Mouse (Mus musculus): ENCODE data around the gene Iqcj. TPM values are rescaled to one million over a fixed set of nuclear protein-coding genes. Genes with fewer than 3 reads are reported as not detected.

Gene Iqcj
- polyA plus RNA-seq (2016; fragmentation: Nextera tagmentation; extraction: Ambion mirVana), result 0.22 and 0.52 TPM in 2 replicates

DNA sequence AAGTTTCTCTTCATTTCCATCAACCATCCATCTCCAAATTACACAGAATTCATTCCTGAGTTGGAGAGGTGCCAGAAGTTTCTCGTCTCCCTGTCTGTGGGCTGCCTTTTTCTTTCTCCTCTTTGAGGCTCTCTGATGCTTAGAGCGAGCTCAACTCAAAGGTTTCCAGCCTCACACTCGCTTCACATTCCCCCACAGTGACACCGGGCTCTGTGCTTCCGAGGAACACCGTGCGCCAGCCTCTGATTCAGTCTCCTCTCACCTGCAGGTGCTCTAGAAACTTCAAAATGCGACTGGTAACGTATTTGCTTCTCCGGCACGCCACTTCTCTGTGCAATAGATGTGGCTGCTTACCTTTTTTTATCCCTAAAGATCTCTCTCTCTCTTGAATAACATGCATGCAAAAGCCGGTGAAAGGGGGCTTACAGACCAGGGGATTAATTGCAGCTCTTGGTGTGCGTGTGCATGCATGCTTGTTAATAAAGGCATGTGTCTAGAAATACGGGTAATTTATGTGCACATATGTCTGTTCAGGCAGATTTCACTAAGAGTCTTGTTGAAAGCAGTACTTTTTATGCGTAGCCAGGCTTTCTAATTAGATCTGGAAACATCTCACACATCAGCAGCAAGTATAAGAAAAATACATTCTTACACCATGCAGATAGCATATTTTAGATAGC, at the start of gene Iqcj, which contains the start of gene Iqschfp:
Gene Iqcj, plus strand, starts transcription at position 195 of the 680 bp plus-strand sequence.
Gene Iqschfp, plus strand, starts transcription at position 207 of the 680 bp plus-strand sequence.
- no peaks in the 10 kb centered on the region for H3K27me3 ChIP-seq (replicated peaks)
- H3K9ac ChIP-seq, result no peak within 1 kb of the TSS
- ATAC-seq (ENCODE audit: low FRiP score, low read depth), result 0 out of 2 replicates have a peak, but pooled peaks have one; percentile 25
- H3K27ac ChIP-seq, result 0 out of 2 replicates have a peak within 1 kb of the TSS, but pooled peaks have one; percentile 27
- no peaks in the 10 kb centered on the region for H3K36me3 ChIP-seq
- 33% methylated on average over 15 of the region's 15 CpGs for WGBS
- no peak within 1 kb of the TSS for H3K4me3 ChIP-seq
- H3K9me3 ChIP-seq, result no peaks in the 10 kb centered on the region
- H3K4me2 ChIP-seq (replicated peaks), result peak within 1 kb of the TSS; percentile 46
- H3K4me1 ChIP-seq, result peaks cover 10% of the 10 kb centered on the region; the same call in 1 of the 2 replicates

GRCm38 (mm10) chr3:67852397-67852796, 39.6 kb upstream of the Iqcj start:
- Histone ChIP-seq H3K4me1 (no peaks in the 10 kb centered on the region), H3K27ac (no peak overlapping the region), H3K4me3 (no peak overlapping the region), H3K4me2 (replicated peaks) (no peak overlapping the region), H3K9me3 (no peaks in the 10 kb centered on the region), H3K36me3 (no peaks in the 10 kb centered on the region), H3K27me3 (replicated peaks) (no peaks in the 10 kb centered on the region), H3K9ac (no peak overlapping the region)
- ATAC-seq (ENCODE audit: low FRiP score, low read depth), result no peak
- WGBS, result 81% methylated on average over 5 of the region's 5 CpGs

- Histone ChIP-seq H3K9me3 (no peaks in the 10 kb centered on the region), H3K36me3 (no peaks in the 10 kb centered on the region), H3K27ac (no peak overlapping the region), H3K9ac (no peak overlapping the region), H3K4me3 (no peak overlapping the region), H3K4me2 (replicated peaks) (no peak overlapping the region), H3K27me3 (replicated peaks) (no peaks in the 10 kb centered on the region), H3K4me1 (no peaks in the 10 kb centered on the region)
- WGBS, result 82% methylated on average over 3 of the region's 3 CpGs
- ATAC-seq (ENCODE audit: low FRiP score, low read depth), result no peak
These were observed 30.5 kb upstream of the Iqcj start for GRCm38 (mm10) chr3:67861524-67861923.

DNA sequence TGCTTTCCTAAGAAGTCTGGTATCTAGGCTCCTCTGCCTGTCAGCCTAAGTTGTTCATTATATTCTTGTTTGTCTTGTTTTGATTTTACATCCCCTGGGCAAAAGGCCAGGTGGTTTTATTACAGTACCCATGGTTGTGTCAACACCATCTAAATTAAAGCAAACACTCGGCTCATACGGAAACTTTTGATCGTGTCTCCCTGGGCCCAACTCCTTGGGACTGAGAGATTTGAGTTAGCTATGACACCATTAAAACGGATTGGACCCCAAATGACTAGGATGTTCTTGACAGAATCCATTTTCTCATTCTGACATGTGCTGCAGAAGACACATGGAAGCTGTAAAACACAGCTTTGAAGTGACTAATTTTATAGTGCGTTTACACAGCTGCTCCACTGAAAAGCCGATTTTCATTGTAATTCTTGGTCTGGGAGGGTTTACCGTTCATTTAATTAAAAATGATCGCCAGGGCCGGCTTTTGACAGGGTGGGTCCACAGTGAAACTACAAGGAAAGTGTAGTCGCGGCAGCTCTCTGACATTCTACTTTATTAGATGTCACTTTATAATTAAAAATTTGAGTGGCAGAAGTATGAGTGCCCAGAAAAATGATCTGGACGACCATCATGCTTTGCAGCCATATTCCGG, 24.5 kb upstream of the Iqcj start:
- WGBS, result 63% methylated on average over 13 of the region's 13 CpGs
- no peak overlapping the region for H3K4me3 ChIP-seq
- no peak for ATAC-seq (ENCODE audit: low FRiP score, low read depth)
- H3K4me1 ChIP-seq, result no peaks in the 10 kb centered on the region
- no peak overlapping the region for H3K9ac ChIP-seq
- no peaks in the 10 kb centered on the region for H3K27me3 ChIP-seq (replicated peaks)
- H3K4me2 ChIP-seq (replicated peaks), result no peak overlapping the region
- H3K9me3 ChIP-seq, result no peaks in the 10 kb centered on the region
- no peaks in the 10 kb centered on the region for H3K36me3 ChIP-seq
- H3K27ac ChIP-seq, result no peak overlapping the region

- Histone ChIP-seq H3K27ac (no peak overlapping the region), H3K36me3 (no peaks in the 10 kb centered on the region), H3K9ac (no peak overlapping the region), H3K9me3 (no peaks in the 10 kb centered on the region), H3K4me2 (replicated peaks) (no peak overlapping the region), H3K4me1 (no peaks in the 10 kb centered on the region), H3K27me3 (replicated peaks) (no peaks in the 10 kb centered on the region), H3K4me3 (no peak overlapping the region)
- 78% methylated on average over 1 of the region's 1 CpGs for WGBS
- ATAC-seq (ENCODE audit: low FRiP score, low read depth), result no peak
These were observed 22.6 kb upstream of the Iqcj start for GRCm38 (mm10) chr3:67869424-67869823.

- no peak overlapping the region for H3K27ac ChIP-seq
- no peak for ATAC-seq (ENCODE audit: low FRiP score, low read depth)
- no peak overlapping the region for H3K4me2 ChIP-seq (replicated peaks)
- no peak overlapping the region for H3K4me3 ChIP-seq
- 73% methylated on average over 4 of the region's 4 CpGs for WGBS
- H3K36me3 ChIP-seq, result no peaks in the 10 kb centered on the region
- H3K27me3 ChIP-seq (replicated peaks), result no peaks in the 10 kb centered on the region
- no peak overlapping the region for H3K9ac ChIP-seq
- H3K9me3 ChIP-seq, result no peaks in the 10 kb centered on the region
- no peaks in the 10 kb centered on the region for H3K4me1 ChIP-seq
These were observed 14.8 kb upstream of the Iqcj start for GRCm38 (mm10) chr3:67877253-67877652.

DNA sequence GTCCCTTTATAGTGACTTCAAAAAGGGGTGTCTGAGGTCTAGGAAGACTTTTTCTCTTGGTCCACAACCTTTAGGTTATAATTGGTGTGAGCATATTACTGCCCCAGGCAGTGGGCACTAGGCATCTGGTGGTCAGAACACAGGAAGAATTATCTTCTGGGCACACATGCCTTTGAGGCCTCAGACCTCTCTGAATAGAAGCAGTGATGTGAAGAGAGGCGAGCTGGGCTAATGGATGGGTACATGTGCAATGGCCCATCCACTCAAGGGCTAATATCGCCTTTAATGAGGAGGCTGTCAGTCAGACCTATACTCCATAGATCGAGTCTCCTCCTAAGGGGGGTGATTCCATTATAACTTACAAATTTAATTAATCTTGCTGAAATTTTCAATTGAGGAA, 7.7 kb upstream of the Iqcj start:
- 52% methylated on average over 3 of the region's 3 CpGs for WGBS
- Histone ChIP-seq H3K4me2 (replicated peaks) (no peak overlapping the region), H3K27ac (no peak overlapping the region), H3K9me3 (no peaks in the 10 kb centered on the region), H3K4me3 (no peak overlapping the region), H3K27me3 (replicated peaks) (no peaks in the 10 kb centered on the region), H3K36me3 (no peaks in the 10 kb centered on the region), H3K4me1 (no peaks in the 10 kb centered on the region), H3K9ac (no peak overlapping the region)
- no peak for ATAC-seq (ENCODE audit: low FRiP score, low read depth)

GRCm38 (mm10) chr3:67886176-67886575, 5.8 kb upstream of the Iqcj start:
- no peaks in the 10 kb centered on the region for H3K36me3 ChIP-seq
- no peak overlapping the region for H3K4me3 ChIP-seq
- H3K27ac ChIP-seq, result no peak overlapping the region
- no peaks in the 10 kb centered on the region for H3K4me1 ChIP-seq
- H3K9me3 ChIP-seq, result no peaks in the 10 kb centered on the region
- H3K4me2 ChIP-seq (replicated peaks), result no peak overlapping the region
- 78% methylated on average over 1 of the region's 1 CpGs for WGBS
- ATAC-seq (ENCODE audit: low FRiP score, low read depth), result no peak
- no peak overlapping the region for H3K9ac ChIP-seq
- H3K27me3 ChIP-seq (replicated peaks), result no peaks in the 10 kb centered on the region

GRCm38 (mm10) chr3:67887251-67887650, 4.8 kb upstream of the Iqcj start:
- Histone ChIP-seq H3K4me3 (no peak overlapping the region), H3K9ac (no peak overlapping the region)

DNA sequence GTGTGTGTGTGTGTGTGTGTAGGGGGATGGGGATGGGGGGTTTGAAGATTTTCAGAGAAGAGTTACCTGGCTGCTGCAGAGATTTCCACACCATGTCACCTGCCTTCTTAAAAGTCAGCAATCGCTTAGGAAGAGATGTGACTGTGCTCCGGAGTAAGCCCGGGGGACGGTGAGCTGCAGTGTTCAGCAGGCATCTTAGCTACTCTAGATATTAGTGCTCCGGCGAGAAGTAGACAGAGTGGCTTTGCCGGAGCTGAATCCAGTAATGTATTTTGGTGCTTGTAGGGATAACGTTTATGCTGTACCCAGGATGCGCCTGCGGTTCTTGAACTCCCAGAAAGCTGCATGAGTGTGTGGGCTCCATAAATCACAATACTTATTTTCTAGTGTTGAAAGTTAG, 748 bp downstream of the Iqcj start:
- Histone ChIP-seq H3K9ac (no peak overlapping the region), H3K27me3 (replicated peaks) (no peaks in the 10 kb centered on the region), H3K4me2 (replicated peaks) (peak overlapping the region; percentile 46), H3K9me3 (no peaks in the 10 kb centered on the region), H3K27ac (no peak overlapping the region), H3K36me3 (no peaks in the 10 kb centered on the region), H3K4me1 (peaks cover 10% of the 10 kb centered on the region; the same call in 1 of the 2 replicates), H3K4me3 (no peak overlapping the region)
- peak; percentile 25 for ATAC-seq (ENCODE audit: low FRiP score, low read depth)
- WGBS, result 65% methylated on average over 10 of the region's 10 CpGs

More at GRCm38 (mm10) chr3:67887251-67887650, 4.8 kb upstream of the Iqcj start:
- no peak overlapping the region for H3K27ac ChIP-seq
- ATAC-seq (ENCODE audit: low FRiP score, low read depth), result no peak
- H3K4me2 ChIP-seq (replicated peaks), result no peak overlapping the region
- H3K27me3 ChIP-seq (replicated peaks), result no peaks in the 10 kb centered on the region
- H3K36me3 ChIP-seq, result no peaks in the 10 kb centered on the region
- no peaks in the 10 kb centered on the region for H3K9me3 ChIP-seq
- peaks cover 5% of the 10 kb centered on the region; the same call in 1 of the 2 replicates for H3K4me1 ChIP-seq

DNA sequence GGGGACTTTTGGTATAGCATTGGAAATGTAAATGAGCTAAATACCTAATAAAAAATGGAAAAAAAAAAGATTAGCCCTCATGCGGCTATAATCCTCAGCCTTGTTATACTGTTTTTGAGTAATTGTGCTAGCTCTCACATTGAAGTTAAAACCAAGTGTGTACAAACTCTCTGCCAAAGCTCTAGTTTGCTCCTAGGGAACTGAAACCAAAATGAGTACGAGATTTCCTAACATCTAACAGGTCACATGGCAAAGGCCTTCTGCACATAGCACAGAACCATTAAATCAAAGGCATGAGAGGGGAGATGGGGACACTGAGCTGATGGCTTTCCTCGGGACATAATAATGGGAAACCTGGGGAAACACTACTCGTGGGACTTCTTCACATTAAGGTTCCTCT, 10.5 kb downstream of the Iqcj start:
- H3K4me2 ChIP-seq (replicated peaks), result no peak overlapping the region
- H3K4me3 ChIP-seq, result no peak overlapping the region
- H3K36me3 ChIP-seq, result no peaks in the 10 kb centered on the region
- H3K9ac ChIP-seq, result no peak overlapping the region
- WGBS, result 79% methylated on average over 4 of the region's 4 CpGs
- no peak overlapping the region for H3K27ac ChIP-seq
- no peaks in the 10 kb centered on the region for H3K27me3 ChIP-seq (replicated peaks)
- no peak for ATAC-seq (ENCODE audit: low FRiP score, low read depth)
- H3K4me1 ChIP-seq, result no peaks in the 10 kb centered on the region
- no peaks in the 10 kb centered on the region for H3K9me3 ChIP-seq

- no peaks in the 10 kb centered on the region for H3K4me1 ChIP-seq
- H3K36me3 ChIP-seq, result no peaks in the 10 kb centered on the region
- H3K27me3 ChIP-seq (replicated peaks), result no peaks in the 10 kb centered on the region
- no peak overlapping the region for H3K9ac ChIP-seq
- no peak overlapping the region for H3K4me2 ChIP-seq (replicated peaks)
- 81% methylated on average over 2 of the region's 2 CpGs for WGBS
- H3K9me3 ChIP-seq, result no peaks in the 10 kb centered on the region
- ATAC-seq (ENCODE audit: low FRiP score, low read depth), result no peak
- H3K27ac ChIP-seq, result no peak overlapping the region
- no peak overlapping the region for H3K4me3 ChIP-seq
These were observed 16.6 kb downstream of the Iqcj start for GRCm38 (mm10) chr3:67908586-67908985.

Data from neural tube, embryonic 12.5 days (tissue).